Mouse (Mus musculus) intestine, postnatal 0 days (tissue): ENCODE data around the gene Klc1. TPM values are rescaled to one million over a fixed set of nuclear protein-coding genes. Genes with fewer than 3 reads are reported as not detected.

Experiments
- ATAC-seq: fragments of 200-750 bp; cut with Nextera tagmentation; 2 replicates; pipeline ENCODE4 v1.8.0; 2017; ENCODE audit warnings: mild to moderate bottlenecking, moderate TSS enrichment, moderate library complexity
- H3K27ac ChIP-seq: fragments of 300-500 bp; sonication (generic); 2 replicates; pipeline ENCODE4 v1.5.1; 2014; ENCODE audit warnings: mild to moderate bottlenecking, low read depth, low read length, moderate library complexity
- H3K27me3 ChIP-seq: fragments of 300-500 bp; sonication (generic); replicated peaks from 2 replicates; pipeline ENCODE4 v1.6.1; 2014; ENCODE audit warnings: low read length, mixed read lengths; ENCODE audit not compliant: control insufficient read depth, insufficient read depth
- H3K36me3 ChIP-seq: fragments of 300-500 bp; sonication (generic); 2 replicates; pipeline ENCODE4 v1.6.1; 2014; ENCODE audit warnings: mild to moderate bottlenecking, moderate library complexity; ENCODE audit not compliant: control insufficient read depth, insufficient read depth
- H3K4me1 ChIP-seq: fragments of 300-500 bp; sonication (generic); replicated peaks from 2 replicates; pipeline ENCODE4 v1.6.1; 2014; ENCODE audit warnings: antibody characterized with exemption, low read length, mixed read lengths; ENCODE audit not compliant: control insufficient read depth, insufficient read depth
- H3K4me2 ChIP-seq: fragments of 300-500 bp; sonication (generic); replicated peaks from 2 replicates; pipeline ENCODE4 v1.6.1; 2014; ENCODE audit warnings: low read depth, mild to moderate bottlenecking, moderate library complexity
- H3K4me3 ChIP-seq: fragments of 300-500 bp; sonication (generic); 2 replicates; pipeline ENCODE4 v1.5.1; 2014; ENCODE audit warnings: low read depth, low read length
- H3K9ac ChIP-seq: fragments of 300-500 bp; sonication (generic); 2 replicates; pipeline ENCODE4 v1.6.1; 2014; ENCODE audit warnings: mild to moderate bottlenecking, low read depth, low read length
- H3K9me3 ChIP-seq: fragments of 300-500 bp; sonication (generic); 2 replicates; pipeline ENCODE4 v1.6.1; 2016; ENCODE audit warnings: mixed run types; ENCODE audit not compliant: control insufficient read depth
- CTCF ChIP-seq: sonication (generic); IDR thresholded peaks from 2 replicates; pipeline ENCODE4 v1.5.1; 2016; ENCODE audit warnings: low read depth, mild to moderate bottlenecking, control low read depth, antibody characterized with exemption, moderate library complexity
- whole genome bisulfite sequencing: fragments of 180-500 bp; shearing (Covaris S2); extraction: QIAGEN DNeasy Blood & Tissue Kit; methylation state at CpG from one replicate; pipeline ENCODE4 v1.1.7; 2014; 5-methylcytosine and 5-hydroxymethylcytosine counted together
- polyA plus RNA-seq: library from polyadenylated mRNA; unstranded; fragments of >200 nt; fragmentation: Nextera tagmentation; extraction: Ambion mirVana; gene quantifications from 2 replicates; pipeline ENCODE4 v1.2.1, GENCODE M21; 2015

Gene Klc1
- polyA plus RNA-seq, 1 experiment from 2014 or later, result 42.9 TPM

DNA sequence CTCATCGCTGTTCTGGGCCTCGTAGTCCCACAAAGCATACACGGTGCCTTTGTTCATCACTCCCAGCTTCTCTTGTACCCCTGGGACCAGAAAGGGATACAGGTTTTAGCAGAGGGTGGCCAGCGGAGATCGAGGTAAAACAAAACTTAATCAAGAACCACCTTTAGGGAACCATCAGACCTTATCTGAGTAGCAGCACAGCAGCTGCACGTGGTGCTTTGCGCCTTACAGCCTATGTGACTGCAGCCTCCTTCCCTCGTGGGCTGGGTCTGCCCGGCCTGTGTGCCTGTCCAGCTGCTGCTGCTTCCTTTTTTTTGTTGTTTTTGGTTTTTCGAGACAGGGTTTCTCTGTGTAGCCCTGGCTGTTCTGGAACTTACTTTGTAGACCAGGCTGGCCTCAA lies 71.7 kb downstream of the Klc1 start:
- ATAC-seq, result no peak
- no peaks in the 10 kb centered on the region for H3K27me3 ChIP-seq
- no peaks in the 10 kb centered on the region for H3K4me1 ChIP-seq
- no peak overlapping the region for H3K27ac ChIP-seq
- no peak for TF ChIP-seq CTCF
- H3K9ac ChIP-seq, result no peak overlapping the region
- peaks cover 98% of the 10 kb centered on the region for H3K36me3 ChIP-seq
- no peak overlapping the region for H3K4me2 ChIP-seq
- WGBS, result 80% methylated on average over 10 of the region's 10 CpGs
- H3K4me3 ChIP-seq, result no peak overlapping the region
- H3K9me3 ChIP-seq, result no peaks in the 10 kb centered on the region

DNA sequence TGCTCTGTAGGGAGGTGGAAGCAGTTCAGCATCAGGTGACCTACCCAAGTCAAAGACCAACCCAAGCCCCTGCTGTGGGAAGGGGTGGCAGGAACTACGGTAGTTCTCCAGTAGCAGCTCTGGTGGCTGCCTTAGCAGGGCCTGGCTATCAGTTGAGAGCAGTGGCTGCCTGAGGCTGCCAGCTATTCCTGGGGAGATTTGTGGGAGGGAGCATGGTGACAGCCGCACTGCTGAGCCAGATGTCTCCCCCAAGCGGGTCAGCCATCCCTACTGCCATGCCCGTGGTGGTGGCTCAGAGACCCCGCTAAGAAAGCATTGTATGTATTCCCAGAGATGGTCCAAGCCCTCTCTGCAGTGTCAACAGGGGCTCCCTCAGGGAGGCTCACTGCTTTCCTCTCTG lies 74.0 kb downstream of the Klc1 start:
- Histone ChIP-seq H3K4me1 (no peaks in the 10 kb centered on the region), H3K9me3 (no peaks in the 10 kb centered on the region), H3K27ac (no peak overlapping the region), H3K9ac (no peak overlapping the region), H3K4me3 (no peak overlapping the region), H3K27me3 (no peaks in the 10 kb centered on the region), H3K36me3 (peaks cover 98% of the 10 kb centered on the region), H3K4me2 (no peak overlapping the region)
- ATAC-seq, result no peak
- 85% methylated on average over 5 of the region's 5 CpGs for WGBS
- no peak for TF ChIP-seq CTCF

DNA sequence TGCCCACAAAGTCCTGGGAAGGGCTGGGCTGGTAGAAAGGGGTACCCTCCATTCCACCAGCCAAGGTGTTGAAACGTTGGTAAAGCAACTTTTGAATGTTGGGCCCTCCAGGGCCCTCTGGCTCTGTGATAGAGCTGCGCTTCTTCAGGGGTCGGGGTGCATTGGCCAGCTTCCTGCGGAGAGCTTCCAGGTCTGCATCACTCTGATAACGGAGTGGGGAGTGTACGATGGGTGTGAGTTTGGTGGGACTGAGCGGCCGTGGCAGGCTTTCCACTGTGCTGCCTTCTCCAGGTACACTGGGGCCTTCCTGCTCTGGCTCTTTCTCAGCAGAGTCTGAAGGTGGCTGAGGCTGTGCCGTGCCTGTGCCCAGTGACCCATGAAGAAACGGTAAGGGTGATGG lies 74.8 kb downstream of the Klc1 start:
- H3K4me2 ChIP-seq, result no peak overlapping the region
- H3K9ac ChIP-seq, result no peak overlapping the region
- no peak overlapping the region for H3K4me3 ChIP-seq
- TF ChIP-seq CTCF, result no peak
- no peaks in the 10 kb centered on the region for H3K4me1 ChIP-seq
- no peak overlapping the region for H3K27ac ChIP-seq
- peaks cover 98% of the 10 kb centered on the region for H3K36me3 ChIP-seq
- 89% methylated on average over 10 of the region's 10 CpGs for WGBS
- H3K27me3 ChIP-seq, result no peaks in the 10 kb centered on the region
- no peak for ATAC-seq
- no peaks in the 10 kb centered on the region for H3K9me3 ChIP-seq

GRCm38 (mm10) chr12:111842565-111843433 lies 84.2 kb downstream of the Klc1 start:
- no peaks in the 10 kb centered on the region for H3K9me3 ChIP-seq
- no peak for ATAC-seq
- H3K36me3 ChIP-seq, result peaks cover 53% of the 10 kb centered on the region
- H3K4me1 ChIP-seq, result no peaks in the 10 kb centered on the region
- H3K4me3 ChIP-seq, result no peak overlapping the region
- no peak overlapping the region for H3K4me2 ChIP-seq
- no peak overlapping the region for H3K9ac ChIP-seq
- H3K27me3 ChIP-seq, result no peaks in the 10 kb centered on the region
- H3K27ac ChIP-seq, result no peak overlapping the region
- 66% methylated on average over 15 of the region's 15 CpGs for WGBS
- peak; percentile 43; the same call in 1 of the 2 replicates for TF ChIP-seq CTCF

GRCm38 (mm10) chr12:111843470-111843869 lies 84.8 kb downstream of the Klc1 start:
- no peak for ATAC-seq
- WGBS, result 38% methylated on average over 2 of the region's 2 CpGs
- H3K27ac ChIP-seq, result no peak overlapping the region

DNA sequence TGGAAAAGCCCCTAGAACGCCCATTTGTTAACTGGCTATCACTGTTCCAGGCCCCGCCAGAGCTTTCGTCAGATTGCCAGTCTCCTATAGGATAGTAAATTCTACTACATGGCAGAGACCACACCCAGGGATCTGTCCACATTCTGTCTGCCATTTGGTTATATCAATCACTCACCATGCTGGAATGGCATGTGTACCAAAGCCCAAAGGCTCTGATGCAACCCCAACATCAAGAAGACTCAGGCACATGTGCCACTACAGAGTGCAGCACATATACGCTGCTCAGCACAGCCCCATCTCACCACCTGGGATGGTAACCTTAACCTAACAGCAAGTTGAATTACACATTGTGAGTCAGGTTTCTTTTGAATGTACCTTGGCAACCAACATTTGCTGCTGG lies 87.3 kb downstream of the Klc1 start:
- no peak overlapping the region for H3K27ac ChIP-seq
- no peaks in the 10 kb centered on the region for H3K9me3 ChIP-seq
- WGBS, result 95% methylated on average over 4 of the region's 4 CpGs
- TF ChIP-seq CTCF, result no peak
- no peak for ATAC-seq
- no peak overlapping the region for H3K9ac ChIP-seq
- H3K4me2 ChIP-seq, result no peak overlapping the region
- H3K4me3 ChIP-seq, result no peak overlapping the region
- peaks cover 26% of the 10 kb centered on the region for H3K36me3 ChIP-seq
- no peaks in the 10 kb centered on the region for H3K27me3 ChIP-seq
- H3K4me1 ChIP-seq, result no peaks in the 10 kb centered on the region

More at GRCm38 (mm10) chr12:111843470-111843869, 84.8 kb downstream of the Klc1 start:
- no peak overlapping the region for H3K4me2 ChIP-seq
- no peaks in the 10 kb centered on the region for H3K27me3 ChIP-seq
- TF ChIP-seq CTCF, result no peak
- H3K4me1 ChIP-seq, result no peaks in the 10 kb centered on the region
- no peaks in the 10 kb centered on the region for H3K9me3 ChIP-seq
- H3K4me3 ChIP-seq, result no peak overlapping the region
- peaks cover 47% of the 10 kb centered on the region for H3K36me3 ChIP-seq
- H3K9ac ChIP-seq, result no peak overlapping the region
